Mouse (Mus musculus) liver, adult (tissue): ENCODE measurements around the gene Cdk4.

Experiments
- GATA4 ChIP-seq: IDR thresholded peaks from 2 replicates; pipeline ENCODE4 v1.6.1; 2014; ENCODE audit warnings: mild to moderate bottlenecking, low read length; ENCODE audit not compliant: insufficient replicate concordance

The Cdk4 gene

DNA sequence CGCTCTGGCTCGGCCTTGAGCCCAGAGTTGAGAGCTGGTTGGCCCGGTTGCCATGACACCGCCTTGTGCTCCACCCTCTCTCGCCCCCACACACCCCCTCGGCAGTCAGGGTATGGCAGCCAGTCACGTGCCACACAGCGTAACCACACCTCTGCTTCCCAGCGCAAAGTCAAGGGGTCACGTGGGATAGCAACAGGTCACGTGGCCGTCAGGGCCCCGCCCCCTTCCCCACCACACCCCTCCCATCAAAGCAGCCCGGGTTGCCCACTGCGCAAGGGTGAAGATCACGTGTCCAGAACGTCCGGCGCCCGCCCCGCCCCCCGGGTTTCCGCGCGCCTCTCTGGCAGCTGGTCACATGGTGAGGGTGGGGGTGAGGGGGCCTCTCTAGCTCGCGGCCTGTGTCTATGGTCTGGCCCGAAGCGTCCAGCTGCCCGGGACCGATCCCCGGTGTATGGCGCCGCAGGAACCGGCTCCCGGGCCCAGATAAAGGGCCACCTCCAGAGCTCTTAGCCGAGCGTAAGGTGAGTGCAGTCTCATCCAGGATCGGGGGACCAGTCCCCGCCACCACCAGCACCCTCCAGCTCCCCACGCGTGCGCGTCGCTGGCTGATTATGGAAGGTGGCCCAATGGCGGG, at the start of gene Cdk4:
TSS of gene Cdk4 (plus strand) at position 296 of the 634 bp plus-strand sequence.
- TF ChIP-seq GATA4 = no peak

DNA sequence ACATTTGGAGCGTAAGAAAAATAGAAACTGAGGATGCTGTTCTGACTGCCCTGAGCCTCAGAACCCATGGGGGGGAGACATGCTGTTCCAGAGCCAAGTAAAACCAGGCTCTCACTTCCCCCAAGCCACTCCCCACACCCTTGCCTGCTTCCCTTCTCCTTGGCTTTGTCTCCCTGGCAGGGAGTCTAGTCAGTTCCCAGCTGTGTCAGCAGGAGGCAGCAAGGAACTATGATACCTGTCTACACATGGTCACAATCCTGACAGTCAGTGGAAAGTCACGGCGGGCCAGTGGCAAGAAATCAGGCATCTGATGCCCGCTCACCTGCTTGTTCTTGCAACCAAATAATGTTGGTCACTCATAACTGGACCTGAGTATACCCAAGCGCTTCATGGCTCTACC, 46.8 kb upstream of the Cdk4 start:
- TF ChIP-seq GATA4 = no peak

DNA sequence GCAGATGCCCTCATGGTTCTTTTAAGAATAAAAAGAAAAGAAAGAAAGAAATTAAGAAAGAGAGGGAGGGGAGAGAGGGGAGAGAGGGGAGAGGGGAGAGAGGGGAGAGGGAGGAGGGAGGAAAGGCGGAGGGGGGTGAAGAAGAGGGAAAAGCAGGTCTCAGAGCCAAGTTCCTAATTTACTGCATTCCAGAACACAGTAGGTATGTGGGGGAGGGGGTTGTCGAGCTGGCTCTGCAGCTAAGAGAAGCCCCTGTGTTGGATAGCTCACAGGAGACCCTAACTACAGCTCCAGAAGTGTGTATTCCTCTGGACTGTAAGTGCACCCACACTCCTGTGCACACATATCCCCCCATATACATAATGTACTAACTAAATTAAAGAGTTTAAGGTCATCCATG, 46.3 kb upstream of the Cdk4 start:
- TF ChIP-seq GATA4 = no peak

DNA sequence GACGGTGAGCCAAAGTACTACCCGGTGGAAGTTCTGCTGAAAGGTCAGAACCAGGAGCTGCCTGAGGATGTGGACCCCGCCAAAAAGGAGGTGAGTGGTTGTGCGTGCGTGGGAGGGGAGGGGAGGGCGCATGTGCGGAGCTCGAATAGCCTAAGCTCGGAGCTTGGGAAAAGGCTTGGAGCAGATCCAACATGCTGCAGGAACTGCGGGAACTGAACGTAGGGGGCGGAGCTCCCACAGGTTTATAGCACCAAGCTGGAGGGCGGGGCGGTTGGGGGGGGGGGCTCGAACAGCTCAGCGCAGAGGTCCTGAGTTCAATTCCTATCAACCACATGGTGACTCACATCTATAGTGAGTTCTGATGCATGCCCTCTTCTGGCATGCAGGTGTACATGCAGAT, 44.9 kb upstream of the Cdk4 start:
- TF ChIP-seq GATA4 = no peak

DNA sequence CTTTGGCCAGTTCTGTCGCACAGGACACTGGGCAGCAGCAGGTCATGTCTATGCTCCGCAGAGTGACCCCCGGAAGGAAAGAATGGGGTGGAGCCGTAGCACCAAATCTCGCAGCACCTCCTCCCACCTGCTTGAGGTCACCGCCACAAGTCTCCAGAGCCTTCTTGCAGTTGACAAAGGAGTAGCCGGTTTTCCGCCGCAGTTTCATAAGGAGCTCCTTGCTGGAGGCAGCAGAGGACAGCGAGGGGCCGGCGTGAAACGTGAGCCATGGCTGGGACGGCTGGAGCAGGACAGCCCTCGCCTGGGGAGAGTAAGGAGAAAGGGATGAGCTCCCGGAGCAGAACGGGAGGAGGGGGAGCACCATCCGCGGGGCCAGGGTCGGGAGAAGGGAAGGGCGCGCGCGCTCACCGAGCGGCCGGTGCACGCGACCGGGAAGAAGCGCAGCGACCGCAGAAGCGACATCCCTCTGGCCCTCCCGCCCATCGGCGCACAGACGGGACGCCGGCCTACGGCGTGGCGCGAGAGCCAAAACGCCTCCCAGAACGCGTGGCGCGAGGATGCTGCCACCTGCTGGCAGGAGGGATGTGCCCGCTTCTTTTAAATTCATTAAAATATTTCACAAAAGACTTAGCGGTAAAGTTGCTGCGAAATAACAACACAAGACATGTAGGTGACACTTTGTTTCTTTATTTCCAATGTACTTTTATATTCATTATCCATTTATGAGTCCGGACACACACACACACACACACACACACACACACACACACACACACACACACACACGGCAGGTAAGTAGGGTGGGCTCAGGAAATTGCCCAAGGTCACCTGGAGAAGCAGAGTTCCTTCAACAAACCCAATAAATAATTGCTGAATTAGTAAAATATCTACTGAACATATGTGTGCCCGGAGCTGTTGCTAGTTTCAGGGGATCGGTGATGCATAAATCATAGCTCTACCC, 32.7 kb upstream of the Cdk4 start, which contains the start of gene Tsfm:
TSS of gene Tsfm (minus strand) at position 505 of the 961 bp plus-strand sequence.
- peak; percentile 35; the same call in 1 of the 2 replicates for TF ChIP-seq GATA4

DNA sequence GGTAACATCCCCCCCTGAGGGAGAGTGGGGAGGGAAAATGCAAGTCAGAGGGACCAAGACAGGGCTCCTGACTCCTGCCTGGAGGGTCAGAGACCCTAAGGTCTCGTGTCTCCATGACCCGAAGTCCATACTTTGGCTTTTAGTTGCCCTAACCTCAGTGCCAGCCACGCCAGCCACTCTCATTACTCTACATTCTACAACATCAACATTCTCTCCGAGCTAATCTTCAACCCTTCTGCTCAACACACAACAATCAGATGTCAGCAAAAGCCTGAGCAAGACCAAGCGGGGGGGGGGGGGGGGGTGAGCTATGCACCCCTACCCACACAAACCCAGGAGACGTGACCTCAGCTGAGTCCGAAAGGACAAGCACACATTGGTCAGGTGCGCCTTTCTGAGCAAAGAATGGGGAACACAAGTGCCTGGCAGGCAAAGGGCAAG, 30.0 kb upstream of the Cdk4 start:
- TF ChIP-seq GATA4 = no peak

DNA sequence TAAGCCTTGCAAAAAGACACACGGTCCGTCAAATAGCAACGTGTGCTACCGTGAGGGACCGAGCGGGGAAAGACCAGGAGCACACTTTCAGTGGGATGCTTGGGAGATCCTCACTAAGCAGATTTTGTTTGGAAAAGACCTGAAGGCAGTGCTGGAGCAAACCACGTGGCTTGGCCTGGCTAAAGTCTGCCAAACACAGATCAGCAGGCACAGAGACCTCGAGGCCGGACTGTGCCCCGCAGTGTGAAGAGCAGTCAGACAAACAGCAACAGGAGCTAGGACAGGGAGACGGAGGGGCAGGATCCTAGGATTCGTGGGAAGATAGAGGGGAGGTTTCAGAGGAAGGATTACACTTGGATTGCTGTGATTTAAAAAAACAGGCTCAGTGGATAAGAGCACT, 27.1 kb upstream of the Cdk4 start:
- TF ChIP-seq GATA4 = no peak

DNA sequence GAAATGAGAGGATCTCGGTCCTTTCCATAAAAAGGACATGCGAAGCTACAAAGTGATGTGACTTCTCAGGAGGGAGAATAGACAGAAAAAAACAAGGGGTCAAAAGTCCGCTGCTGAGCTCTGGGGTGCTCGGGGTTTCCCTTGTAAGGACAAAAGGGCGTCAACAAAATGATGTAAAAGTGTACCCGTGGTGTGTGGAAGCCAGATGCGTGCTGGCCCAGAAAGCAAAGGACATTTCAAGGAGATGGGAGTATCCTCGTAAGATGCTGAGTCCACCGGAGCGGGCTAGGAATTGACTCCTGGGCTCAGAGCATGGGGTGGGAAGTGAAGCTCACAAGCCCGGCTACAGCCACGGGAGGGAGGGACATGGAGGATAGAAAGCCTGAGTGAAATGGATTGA, 25.7 kb upstream of the Cdk4 start:
- no peak for TF ChIP-seq GATA4

DNA sequence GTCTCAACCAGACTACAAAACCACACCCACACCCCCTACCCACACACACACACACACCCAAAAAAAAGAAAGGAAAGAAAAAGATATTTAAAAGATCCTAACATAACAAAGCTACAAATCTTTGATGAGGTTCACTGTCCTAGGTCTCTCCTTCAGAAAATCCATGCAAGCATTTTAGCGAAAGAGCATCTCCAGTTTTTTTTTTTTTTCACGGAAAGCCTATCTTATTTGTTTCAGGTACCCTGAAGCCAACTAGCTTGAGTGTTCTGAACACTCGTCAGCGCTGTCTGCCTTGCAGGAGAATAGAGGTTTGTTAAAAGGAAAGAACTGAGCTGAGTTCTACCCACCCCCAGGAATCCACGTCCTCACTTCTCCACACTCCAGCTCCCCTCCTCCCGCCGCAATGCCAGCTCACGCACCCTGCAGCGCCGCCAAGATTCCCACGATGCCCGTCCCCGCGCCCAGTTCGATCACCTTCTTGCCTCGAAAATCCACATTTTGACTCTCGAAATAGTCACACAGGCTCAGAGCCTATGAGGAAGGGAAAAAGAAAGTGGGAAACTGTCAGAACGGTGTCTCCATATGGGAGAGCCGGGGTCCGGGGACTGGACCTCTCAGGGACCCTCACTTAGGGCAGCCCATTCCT, 22.6 kb upstream of the Cdk4 start:
- TF ChIP-seq GATA4 = no peak

DNA sequence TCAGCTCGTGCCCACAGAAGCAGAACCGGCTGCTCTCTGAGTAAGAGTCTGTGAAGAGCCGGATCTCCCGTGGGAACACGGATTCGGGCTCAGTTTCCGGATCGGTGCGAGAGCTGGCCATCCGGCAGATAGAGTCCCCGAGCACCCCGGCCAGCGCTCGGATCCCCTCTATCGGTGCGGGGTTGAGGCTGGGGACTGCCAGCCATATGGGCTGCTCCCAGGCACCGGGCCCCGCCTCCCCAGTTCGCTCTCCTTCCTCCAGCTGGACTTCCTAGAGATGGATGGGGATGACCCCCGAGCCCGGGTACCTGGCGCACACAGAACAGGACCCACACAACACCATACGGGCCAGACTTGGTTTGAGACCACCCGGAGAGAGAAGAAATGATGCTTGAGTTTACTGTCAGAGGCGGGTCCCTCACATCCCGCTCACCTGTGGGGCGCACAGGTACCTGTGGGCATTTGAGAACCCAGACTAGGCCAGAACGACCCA, 22.0 kb upstream of the Cdk4 start, which contains the start of the genes Mettl1 and Eef1akmt3:
TSS of gene Mettl1 (plus strand) at position 141 of the 493 bp plus-strand sequence.
TSS of gene Eef1akmt3 (minus strand) at position 240 of the 493 bp plus-strand sequence.
- no peak for TF ChIP-seq GATA4

DNA sequence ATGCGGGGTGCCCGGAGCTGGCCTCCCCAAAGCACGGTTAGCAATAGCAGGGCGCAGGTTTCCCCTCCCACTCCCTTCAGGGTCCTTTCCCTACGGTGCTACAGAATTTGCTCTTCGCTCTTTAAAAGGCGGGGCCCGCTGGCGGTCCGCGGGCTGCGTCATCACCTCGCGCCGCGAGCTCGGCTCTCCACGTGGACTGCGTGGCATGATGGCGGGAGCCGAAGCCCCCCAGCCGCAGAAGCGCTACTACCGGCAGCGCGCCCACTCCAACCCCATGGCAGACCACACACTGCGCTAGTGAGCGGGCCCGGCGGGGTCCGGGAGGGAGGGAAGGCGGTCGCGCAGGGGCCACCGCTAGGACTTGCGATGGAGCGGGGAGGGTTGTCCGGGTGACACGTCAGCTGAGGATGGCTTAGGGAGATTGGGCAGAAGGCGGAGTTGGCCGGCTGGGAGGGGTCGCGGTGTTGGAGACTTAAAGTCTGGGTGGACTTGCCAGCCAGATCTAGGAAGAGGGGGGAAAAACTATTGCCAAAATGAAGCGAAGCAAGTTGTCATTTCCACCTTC, 21.5 kb upstream of the Cdk4 start:
- TF ChIP-seq GATA4 = no peak; the same call in 1 of the 2 replicates

DNA sequence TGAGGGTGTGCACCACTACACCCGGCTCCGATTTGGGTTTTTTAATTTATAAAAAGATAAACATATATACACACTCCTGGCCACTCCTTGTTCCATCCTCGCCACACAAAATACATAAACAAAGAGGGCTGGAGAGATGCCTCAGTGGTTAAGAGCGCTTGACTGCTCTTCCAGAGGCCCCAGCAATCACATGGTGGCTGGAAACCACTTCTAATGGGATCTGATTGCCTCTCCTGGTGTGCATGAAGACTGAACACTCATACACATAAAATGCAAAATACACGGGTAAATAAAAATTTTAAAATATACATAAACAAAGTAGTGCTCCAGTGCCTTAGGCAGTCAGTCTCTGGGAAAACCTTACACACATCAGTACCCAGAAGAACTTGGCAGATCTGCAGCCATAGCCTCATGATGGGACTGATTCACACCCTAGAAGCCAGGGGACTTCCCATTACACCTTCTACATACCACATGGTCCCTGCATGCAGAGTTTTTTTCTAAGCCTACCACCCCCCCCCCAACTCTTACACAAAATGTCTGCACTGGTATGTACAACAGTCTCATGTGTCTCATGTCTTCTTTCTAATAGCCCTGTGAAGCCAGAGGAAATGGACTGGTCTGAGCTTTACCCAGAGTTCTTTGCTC, 20.7 kb upstream of the Cdk4 start:
- TF ChIP-seq GATA4 = no peak

DNA sequence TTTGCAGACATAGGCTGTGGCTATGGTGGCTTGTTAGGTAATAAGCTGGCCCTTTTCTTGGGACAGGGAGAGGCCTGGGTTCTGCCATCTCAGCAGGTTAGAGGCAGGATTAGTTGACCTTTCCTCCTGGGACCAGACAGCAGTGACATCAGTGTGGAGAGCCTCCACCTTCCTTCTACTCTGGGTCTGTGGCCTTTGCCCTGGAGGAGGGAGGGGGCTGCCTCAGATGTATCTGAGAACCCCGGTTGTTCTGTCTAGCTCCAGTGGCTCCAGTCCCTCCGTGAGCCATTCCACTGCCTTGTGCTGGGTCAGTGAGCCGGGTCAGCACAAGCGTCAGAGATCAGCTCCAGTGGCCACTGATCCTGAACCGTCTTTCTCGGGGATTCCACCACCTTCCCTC, 20.1 kb upstream of the Cdk4 start:
- no peak for TF ChIP-seq GATA4

DNA sequence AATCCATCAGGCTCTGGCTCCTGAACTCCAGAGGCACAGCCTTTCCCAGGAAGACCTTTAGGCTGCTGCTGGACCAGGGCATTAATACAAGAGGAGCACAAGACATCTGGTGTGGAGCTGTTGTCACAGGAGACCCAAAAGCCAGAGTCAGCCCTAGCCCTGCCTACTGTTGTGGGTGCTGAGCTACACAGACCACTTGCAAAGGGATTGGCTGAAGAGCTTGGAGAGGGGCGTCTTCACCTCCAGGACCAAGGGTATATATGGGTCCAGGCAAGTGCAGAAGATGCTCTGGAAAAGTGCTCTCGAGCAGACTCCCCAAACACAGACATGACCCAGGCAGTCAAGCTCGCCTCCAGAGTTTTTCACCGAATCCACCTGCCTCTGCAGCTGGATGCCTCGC, 15.4 kb upstream of the Cdk4 start, which contains the start of gene Cyp27b1:
TSS of gene Cyp27b1 (plus strand) at position 297 of the 400 bp plus-strand sequence.
- TF ChIP-seq GATA4 = no peak
